Mouse (Mus musculus) heart, embryonic 14.5 days (tissue): Measurements from ENCODE around the gene Ildr2. TPM values are rescaled to one million over a fixed set of nuclear protein-coding genes. Genes with fewer than 3 reads are reported as not detected.

Experiments used
- ATAC-seq: fragments of 200-750 bp; cut with Nextera tagmentation; 2 replicates; pipeline ENCODE4 v1.8.0; 2017; ENCODE audit warnings: low read depth, moderate TSS enrichment; ENCODE audit not compliant: insufficient number of reproducible peaks, insufficient read depth, low FRiP score
- H3K27ac ChIP-seq, 2 experiments: fragments of 200-500 bp in 1 of 2; fragments of 300-500 bp in 1 of 2; sonication (generic) in 1 of 2; replicated peaks in 1 of 2; 2 replicates each; pipeline ENCODE4 v1.5.1; 2012 to 2014; ENCODE audit warnings: low read depth in 2 of 2, low read length in 2 of 2, control low read depth in 1 of 2, mild to moderate bottlenecking in 1 of 2, mixed read lengths in 1 of 2; ENCODE audit not compliant: control insufficient read depth in 1 of 2, insufficient read depth in 1 of 2
- H3K27me3 ChIP-seq: fragments of 300-500 bp; sonication (generic); 2 replicates; pipeline ENCODE4 v1.6.1; 2014; ENCODE audit warnings: mild to moderate bottlenecking, low read length, control low read depth; ENCODE audit not compliant: control insufficient read depth, insufficient read depth
- H3K36me3 ChIP-seq: fragments of 300-500 bp; sonication (generic); 2 replicates; pipeline ENCODE4 v1.6.1; 2014; ENCODE audit warnings: mild to moderate bottlenecking, control low read depth, low read length, mixed read lengths; ENCODE audit not compliant: control insufficient read depth, insufficient read depth
- H3K4me1 ChIP-seq, 2 experiments: fragments of 200-500 bp in 1 of 2; fragments of 300-500 bp in 1 of 2; sonication (generic) in 1 of 2; 2 replicates each; pipeline ENCODE4 v1.6.1; 2012 to 2014; ENCODE audit warnings: low read length in 2 of 2, control low read depth in 1 of 2, mixed read lengths in 1 of 2; ENCODE audit not compliant: control insufficient read depth in 2 of 2, insufficient read depth in 2 of 2
- H3K4me2 ChIP-seq: fragments of 300-500 bp; sonication (generic); 2 replicates; pipeline ENCODE4 v1.6.1; 2014; ENCODE audit warnings: mild to moderate bottlenecking, low read length
- H3K4me3 ChIP-seq, 2 experiments: fragments of 200-500 bp in 1 of 2; fragments of 300-500 bp in 1 of 2; sonication (generic) in 1 of 2; 2 replicates each; pipeline ENCODE4 v1.5.1; 2012 to 2014; ENCODE audit warnings: low read length in 2 of 2, mild to moderate bottlenecking in 2 of 2, control low read depth in 1 of 2, low read depth in 1 of 2, moderate library complexity in 1 of 2; ENCODE audit not compliant: control insufficient read depth in 1 of 2, insufficient read depth in 1 of 2
- H3K9ac ChIP-seq: fragments of 300-500 bp; sonication (generic); 2 replicates; pipeline ENCODE4 v1.6.1; 2014; ENCODE audit warnings: mild to moderate bottlenecking, low read length
- H3K9me3 ChIP-seq: fragments of 300-500 bp; sonication (generic); 2 replicates; pipeline ENCODE4 v1.6.1; 2016; ENCODE audit warnings: low read length, control low read depth; ENCODE audit not compliant: control insufficient read depth
- WGBS: fragments of 180-500 bp; shearing (Covaris S2); extraction: QIAGEN DNeasy Blood & Tissue Kit; methylation state at CpG from one replicate; pipeline ENCODE4 v1.1.7; 2014; 5-methylcytosine and 5-hydroxymethylcytosine counted together
- polyA plus RNA-seq: library from polyadenylated mRNA; unstranded; fragments of >200 nt; fragmentation: Nextera tagmentation; extraction: Ambion mirVana; gene quantifications from 2 replicates; pipeline ENCODE4 v1.2.1, GENCODE M21; 2014

The Ildr2 gene
- polyA plus RNA-seq, 1 experiment from 2014 or later: 1.5 TPM

- WGBS: 61% methylated on average over 15 of the region's 15 CpGs
- no peak overlapping the region for H3K9ac ChIP-seq
- H3K9me3 ChIP-seq: no peaks in the 10 kb centered on the region
- ATAC-seq: no peak
- peaks cover 0 to 5% of the 10 kb centered on the region in 2 experiments; a peak in 1 of 4 replicates for H3K4me1 ChIP-seq
- H3K27me3 ChIP-seq: 0 out of 2 replicates have a peak, but pooled peaks cover 3% of the 10 kb centered on the region
- H3K36me3 ChIP-seq: no peaks in the 10 kb centered on the region
- no peak overlapping the region for H3K27ac ChIP-seq
- no peak overlapping the region for H3K4me3 ChIP-seq
- no peak overlapping the region for H3K4me2 ChIP-seq
Observed at GRCm38 (mm10) chr1:166297499-166298111, 43.7 kb downstream of the Ildr2 start.

- H3K27me3 ChIP-seq: 0 out of 2 replicates have a peak, but pooled peaks cover 3% of the 10 kb centered on the region
- no peak overlapping the region for H3K27ac ChIP-seq
- H3K9me3 ChIP-seq: no peaks in the 10 kb centered on the region
- 86% methylated on average over 2 of the region's 2 CpGs for WGBS
- ATAC-seq: no peak
- no peak overlapping the region for H3K9ac ChIP-seq
- no peaks in the 10 kb centered on the region for H3K36me3 ChIP-seq
- no peak overlapping the region for H3K4me2 ChIP-seq
- H3K4me3 ChIP-seq: no peak overlapping the region
- peaks cover 0 to 5% of the 10 kb centered on the region in 2 experiments; a peak in 1 of 4 replicates for H3K4me1 ChIP-seq
Observed at GRCm38 (mm10) chr1:166298884-166299283, 44.9 kb downstream of the Ildr2 start.

GRCm38 (mm10) chr1:166299821-166300220 lies 45.9 kb downstream of the Ildr2 start:
- no peak overlapping the region for H3K27ac ChIP-seq
- WGBS: 79% methylated on average over 8 of the region's 8 CpGs
- ATAC-seq: no peak

GRCm38 (mm10) chr1:166300526-166300925 lies 46.6 kb downstream of the Ildr2 start:
- ATAC-seq: no peak
- H3K36me3 ChIP-seq: no peaks in the 10 kb centered on the region
- H3K4me3 ChIP-seq: no peak overlapping the region
- H3K9me3 ChIP-seq: no peaks in the 10 kb centered on the region
- WGBS: 72% methylated on average over 3 of the region's 3 CpGs
- H3K27ac ChIP-seq: no peak overlapping the region
- 0 out of 2 replicates have a peak, but pooled peaks cover 3% of the 10 kb centered on the region for H3K27me3 ChIP-seq
- H3K4me1 ChIP-seq: peaks cover 0 to 5% of the 10 kb centered on the region in 2 experiments; a peak in 1 of 4 replicates
- no peak overlapping the region for H3K9ac ChIP-seq
- H3K4me2 ChIP-seq: no peak overlapping the region

More at GRCm38 (mm10) chr1:166299821-166300220, 45.9 kb downstream of the Ildr2 start:
- Histone ChIP-seq H3K27me3 (0 out of 2 replicates have a peak, but pooled peaks cover 3% of the 10 kb centered on the region), H3K9ac (no peak overlapping the region), H3K4me2 (no peak overlapping the region), H3K4me3 (no peak overlapping the region), H3K4me1 (peaks cover 0 to 5% of the 10 kb centered on the region in 2 experiments; a peak in 1 of 4 replicates), H3K36me3 (no peaks in the 10 kb centered on the region), H3K9me3 (no peaks in the 10 kb centered on the region)

- WGBS: 61% methylated on average over 8 of the region's 8 CpGs
- Histone ChIP-seq H3K4me1 (peaks cover 0 to 6% of the 10 kb centered on the region in 2 experiments; a peak in 1 of 4 replicates), H3K4me2 (no peak overlapping the region), H3K27me3 (peaks cover 21% of the 10 kb centered on the region), H3K9me3 (no peaks in the 10 kb centered on the region), H3K4me3 (no peak overlapping the region), H3K27ac (no peak overlapping the region), H3K36me3 (no peaks in the 10 kb centered on the region), H3K9ac (no peak overlapping the region)
- no peak for ATAC-seq
Observed at GRCm38 (mm10) chr1:166304352-166305240, 50.7 kb downstream of the Ildr2 start.

GRCm38 (mm10) chr1:166308471-166308850 lies 54.5 kb downstream of the Ildr2 start:
- H3K27ac ChIP-seq: no peak overlapping the region
- 10% methylated on average over 5 of the region's 5 CpGs for WGBS
- H3K4me3 ChIP-seq: peak overlapping the region; percentile 46 to 60
- H3K9me3 ChIP-seq: no peaks in the 10 kb centered on the region
- no peaks in the 10 kb centered on the region for H3K36me3 ChIP-seq
- peak overlapping the region; percentile 80 for H3K4me2 ChIP-seq
- no peak for ATAC-seq
- peak overlapping the region; percentile 31; the same call in 1 of the 2 replicates for H3K9ac ChIP-seq
- H3K27me3 ChIP-seq: peaks cover 30% of the 10 kb centered on the region
- H3K4me1 ChIP-seq: peaks cover 0 to 3% of the 10 kb centered on the region in 2 experiments; a peak in 2 of 4 replicates

GRCm38 (mm10) chr1:166308851-166309715 lies 55.1 kb downstream of the Ildr2 start:
- WGBS: under 1% methylated on average over 91 of the region's 94 CpGs
- peaks cover 30% of the 10 kb centered on the region for H3K27me3 ChIP-seq

More at GRCm38 (mm10) chr1:166308851-166309715, 55.1 kb downstream of the Ildr2 start:
- Histone ChIP-seq H3K27ac (no peak overlapping the region), H3K4me3 (peak overlapping the region; percentile 46 to 60), H3K9me3 (no peaks in the 10 kb centered on the region), H3K36me3 (no peaks in the 10 kb centered on the region), H3K4me2 (peak overlapping the region; percentile 80), H3K9ac (peak overlapping the region; percentile 31; the same call in 1 of the 2 replicates), H3K4me1 (peaks cover 0 to 3% of the 10 kb centered on the region in 2 experiments; a peak in 2 of 4 replicates)
- peak; percentile 54; the same call in 1 of the 2 replicates for ATAC-seq
